Mouse (Mus musculus) heart, postnatal 4 days (tissue): Measurements from ENCODE around the gene Itih5. TPM values are rescaled to one million over a fixed set of nuclear protein-coding genes. Genes with fewer than 3 reads are reported as not detected.

ENCODE experiments used
- DNase-seq: peaks from one replicate; pipeline ENCODE4 v3.0.0; 2021
- total RNA-seq, 2 experiments: library from RNA; stranded (reverse); gene quantifications; 2 replicates each; pipeline ENCODE4 v1.2.3; 2021

The Itih5 gene
- total RNA-seq, 2 experiments from 2014 or later = 24.9 to 30.2 TPM

DNA sequence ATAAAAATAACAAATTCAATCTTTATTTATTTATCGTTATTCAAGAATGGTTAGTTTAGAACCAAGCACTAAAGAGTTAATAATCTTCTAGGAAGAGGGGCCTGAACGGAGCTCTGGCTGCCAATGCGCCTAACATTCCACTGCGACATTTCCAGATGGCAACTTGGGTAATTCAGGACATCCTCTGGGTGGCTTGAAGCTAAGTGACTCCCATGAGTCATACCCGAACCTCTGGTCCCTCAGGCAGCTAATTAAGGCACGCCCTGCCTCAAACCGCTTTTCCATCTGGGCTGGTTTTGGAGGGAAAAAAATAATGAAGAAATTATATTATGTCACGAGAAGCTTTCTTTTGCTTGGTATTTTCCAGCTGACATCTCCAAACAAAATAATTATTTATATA, 14.6 kb downstream of the Itih5 start:
- peak; percentile 24 for DNase-seq

DNA sequence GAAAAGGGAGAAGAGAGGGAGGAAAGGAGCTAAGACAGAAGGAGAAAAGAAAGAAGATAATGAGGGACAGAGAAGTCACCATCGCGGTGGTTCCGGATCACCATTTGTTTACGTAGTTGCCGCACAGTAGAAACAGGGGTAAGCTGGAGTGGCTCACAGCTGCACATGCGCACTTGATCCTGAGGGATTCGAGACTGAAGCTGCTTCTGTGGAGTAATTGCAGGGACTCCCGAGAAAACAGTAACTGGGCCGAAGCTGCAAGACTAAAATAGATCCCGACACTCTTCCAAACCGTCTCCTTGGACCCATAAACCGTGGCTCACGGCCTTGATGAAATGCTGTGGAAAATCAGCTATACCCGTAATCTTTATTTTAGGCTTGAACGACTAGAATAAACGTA, 16.6 kb downstream of the Itih5 start:
- no peak for DNase-seq

DNA sequence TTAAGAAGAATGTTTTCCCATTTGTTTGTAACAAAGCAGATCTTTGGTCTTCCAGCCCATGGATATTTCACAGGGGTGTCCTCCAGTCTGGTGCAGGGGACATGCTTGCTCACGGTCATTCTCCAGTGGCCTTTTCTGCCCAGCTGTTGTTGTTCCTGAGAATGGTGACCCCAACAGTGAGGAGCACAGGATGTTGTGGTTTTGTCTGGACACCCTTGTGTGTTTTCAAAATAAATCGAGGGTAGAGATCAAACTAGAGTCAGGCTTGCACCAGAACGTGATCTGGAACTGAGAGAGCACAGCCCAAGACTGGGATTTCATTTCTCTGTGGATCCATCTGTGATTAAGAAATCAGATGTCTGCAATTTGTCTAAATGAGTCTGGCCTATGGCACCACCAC, 40.2 kb downstream of the Itih5 start:
- DNase-seq = no peak

DNA sequence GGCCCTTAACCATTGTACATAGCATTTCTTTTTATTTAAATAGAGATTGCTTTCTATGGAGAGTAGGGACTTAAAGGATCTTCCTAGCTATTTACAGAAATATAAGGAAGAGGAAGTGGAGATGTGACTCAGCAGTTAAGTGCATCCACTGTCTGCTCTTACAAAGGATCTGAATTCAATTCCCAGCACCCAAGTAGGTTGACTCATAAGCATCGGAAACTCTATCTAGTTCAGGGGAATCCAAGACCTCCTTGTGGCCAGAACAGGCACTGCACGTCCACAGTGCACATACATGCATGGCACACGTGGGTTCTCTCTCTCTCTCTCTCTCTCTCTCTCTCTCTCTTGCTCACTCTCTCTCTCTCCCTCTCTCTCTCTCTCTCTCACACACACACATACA, 41.8 kb downstream of the Itih5 start:
- DNase-seq = no peak

DNA sequence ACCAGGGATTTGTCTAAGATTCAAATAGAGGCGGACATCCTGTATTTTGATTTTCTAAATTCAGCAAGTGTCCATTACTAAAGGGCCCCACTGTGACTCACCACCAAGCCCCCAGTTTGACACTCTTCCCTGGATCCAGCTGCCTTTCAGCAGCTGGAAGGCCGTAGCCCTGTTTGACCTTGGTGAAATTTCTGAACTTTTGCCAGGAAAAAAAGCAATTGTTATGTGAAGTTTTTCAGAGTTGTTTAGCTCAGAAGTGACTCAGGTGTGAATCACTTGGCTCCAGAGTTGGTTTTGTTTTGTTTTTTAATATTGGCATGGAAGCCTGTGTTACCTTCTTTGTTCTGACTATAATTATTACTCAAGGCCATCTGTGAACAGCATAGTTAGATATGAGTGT, 46.0 kb downstream of the Itih5 start:
- DNase-seq = no peak

DNA sequence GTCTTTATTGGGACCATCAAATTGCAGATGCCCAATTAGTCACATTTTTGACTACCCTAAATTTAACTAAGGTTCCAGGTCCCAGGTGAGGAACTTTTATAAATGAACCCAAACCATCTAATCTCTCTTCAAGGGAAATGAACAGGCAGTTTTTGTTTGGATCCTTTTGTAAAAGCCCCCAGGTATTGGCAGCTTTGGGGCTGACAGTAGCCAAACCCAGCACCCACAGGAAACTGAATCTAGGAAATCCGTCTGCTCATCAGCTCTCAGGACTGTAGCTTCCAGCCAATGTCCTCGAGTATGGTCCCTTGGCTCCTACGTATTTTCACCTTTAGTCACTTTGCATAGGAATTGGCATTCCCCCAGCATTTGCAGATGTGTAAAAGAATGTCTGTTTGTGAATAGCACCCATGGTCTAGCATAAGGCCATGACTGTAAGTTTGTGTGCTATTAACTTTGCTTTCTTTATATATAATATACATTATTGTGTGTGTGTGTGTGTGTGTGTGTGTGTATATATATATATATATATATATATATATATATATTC, 47.4 kb downstream of the Itih5 start:
- DNase-seq = no peak

DNA sequence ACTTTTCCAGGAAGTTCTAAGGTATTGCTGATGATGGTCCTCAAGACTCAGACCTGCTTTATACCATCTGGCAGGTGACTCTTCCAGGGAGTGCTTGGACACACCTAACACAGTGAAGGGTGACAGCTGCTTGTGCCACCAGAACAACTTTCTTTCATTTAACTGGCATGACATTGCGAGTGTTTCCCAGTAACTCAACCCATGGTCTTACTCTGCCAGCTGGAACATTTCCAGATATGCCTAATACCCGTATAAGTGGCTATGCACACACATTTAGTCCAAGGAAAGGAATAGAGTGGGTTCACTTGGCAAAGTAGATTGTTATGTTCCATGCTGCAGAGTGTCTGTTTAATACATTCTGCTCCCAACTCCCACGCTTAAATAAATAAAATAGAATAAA, 50.9 kb downstream of the Itih5 start:
- DNase-seq = no peak

DNA sequence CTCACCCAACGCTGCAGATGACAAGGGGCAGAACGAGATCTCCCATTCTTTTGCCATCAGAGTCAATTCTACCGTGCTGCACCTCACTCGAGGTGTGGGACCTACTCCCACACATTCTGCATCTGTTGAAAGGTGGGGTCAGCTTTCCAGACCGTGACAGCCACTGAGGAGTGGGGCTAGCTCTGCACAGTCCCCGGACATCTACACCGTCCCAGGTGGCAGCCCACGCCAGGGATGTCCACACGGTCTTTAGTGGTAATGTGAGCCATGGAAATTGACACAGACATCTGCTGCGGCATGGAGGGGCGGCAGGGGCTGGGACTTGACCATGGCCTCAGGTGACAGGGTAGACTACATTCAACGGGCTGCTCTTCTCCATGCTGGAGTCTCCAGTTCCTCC, 60.1 kb downstream of the Itih5 start:
- DNase-seq = no peak

DNA sequence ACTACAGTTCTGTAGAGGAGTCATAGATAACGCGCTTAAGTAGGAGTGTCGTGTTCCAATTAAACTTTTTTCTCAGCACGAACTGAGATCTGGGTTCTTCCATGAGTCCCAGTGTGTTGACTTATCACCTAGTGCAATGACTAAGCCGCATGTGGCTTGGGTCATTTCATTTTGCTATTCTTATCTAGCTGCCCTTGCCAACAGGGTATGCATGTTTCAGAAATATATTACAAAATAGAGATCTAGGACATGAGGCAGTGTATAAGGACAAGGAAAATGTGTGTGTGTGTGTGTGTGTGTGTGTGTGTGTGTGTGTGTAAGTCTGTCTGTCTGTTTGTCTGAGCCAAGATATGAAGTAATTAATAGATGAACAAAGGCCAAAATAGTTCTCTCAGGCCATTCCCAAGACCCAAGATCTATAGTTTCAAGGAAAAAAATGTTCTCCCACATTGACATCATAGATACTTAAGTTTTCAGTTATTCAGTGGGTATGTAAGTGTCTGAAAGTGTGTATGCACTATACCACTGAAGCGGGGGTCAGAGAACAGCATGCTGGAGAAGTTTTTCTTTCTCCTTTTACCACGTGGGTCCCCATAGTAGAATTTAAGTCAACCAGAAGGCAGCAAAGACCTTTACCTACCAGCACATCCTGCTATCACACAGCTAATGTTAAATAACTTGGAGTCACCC, 62.6 kb downstream of the Itih5 start:
- no peak for DNase-seq

DNA sequence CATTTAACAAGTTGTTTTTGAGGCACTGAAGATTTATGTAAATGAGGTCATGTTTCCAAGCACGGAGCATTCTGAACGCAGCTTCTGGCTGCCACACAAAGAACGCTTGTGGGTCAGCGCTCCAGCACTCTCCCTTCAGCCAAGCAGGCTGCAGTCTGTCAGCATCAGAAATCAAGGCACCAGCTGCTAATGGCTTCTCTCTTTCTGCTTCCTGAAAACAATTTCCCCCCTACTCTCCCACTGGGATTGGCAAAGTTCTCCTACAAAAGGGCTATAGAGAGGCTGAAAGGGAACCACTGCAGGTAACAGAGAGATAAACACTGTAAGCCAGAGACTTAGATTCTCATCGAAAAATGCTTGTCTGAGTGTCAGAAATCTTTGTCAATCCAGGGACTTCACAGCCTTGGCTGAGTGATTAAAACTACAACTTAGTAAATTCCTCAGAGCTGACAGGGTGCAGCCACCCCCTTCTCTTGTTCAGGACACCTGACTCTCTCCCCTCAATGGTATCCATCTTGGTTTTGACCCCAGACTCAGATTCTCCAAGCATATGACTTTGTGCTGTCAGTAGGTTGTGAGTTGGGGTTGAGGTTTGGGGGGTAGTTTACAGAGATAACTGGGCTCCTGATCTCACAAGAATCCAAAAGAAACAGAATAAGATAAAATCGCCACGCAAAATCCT, 63.3 kb downstream of the Itih5 start:
- DNase-seq = peak; percentile 47

DNA sequence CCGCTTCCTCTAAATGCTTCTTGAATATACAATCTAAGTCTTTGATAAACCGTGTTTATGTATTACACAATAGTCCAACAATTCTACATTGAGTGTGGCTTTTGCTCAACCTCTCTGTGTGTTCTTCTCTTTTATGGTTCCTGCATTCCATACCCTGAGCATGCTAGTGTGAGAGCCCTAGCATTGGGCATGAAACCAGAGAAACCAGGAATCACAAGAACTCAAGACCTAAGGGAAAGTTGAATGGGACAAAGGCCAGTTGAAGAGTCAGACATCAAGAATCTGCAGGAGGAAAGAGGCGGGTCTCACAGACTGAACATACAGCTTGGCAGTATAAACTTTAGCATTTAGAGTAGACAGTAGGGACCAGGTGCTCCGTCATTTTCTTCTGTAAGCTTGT, 68.5 kb downstream of the Itih5 start:
- no peak for DNase-seq

DNA sequence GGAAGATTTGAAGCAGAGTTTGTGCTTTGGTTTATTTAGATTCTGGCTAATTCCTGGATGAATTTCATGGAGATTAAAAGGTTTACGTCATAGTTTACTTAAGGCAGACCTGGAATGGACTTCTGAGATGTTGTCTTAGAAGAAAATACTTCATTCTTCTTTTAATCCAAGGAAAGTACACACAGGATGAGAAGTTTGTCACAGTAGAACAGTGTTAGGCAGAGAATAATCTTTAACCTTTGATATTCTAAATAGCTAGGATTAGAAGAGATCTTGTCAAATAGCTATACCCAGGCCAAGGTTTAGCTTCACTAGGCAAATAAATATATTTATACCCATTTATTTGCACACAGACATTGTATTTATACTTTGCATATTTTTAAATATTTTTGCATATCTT, 73.5 kb downstream of the Itih5 start:
- DNase-seq = no peak

DNA sequence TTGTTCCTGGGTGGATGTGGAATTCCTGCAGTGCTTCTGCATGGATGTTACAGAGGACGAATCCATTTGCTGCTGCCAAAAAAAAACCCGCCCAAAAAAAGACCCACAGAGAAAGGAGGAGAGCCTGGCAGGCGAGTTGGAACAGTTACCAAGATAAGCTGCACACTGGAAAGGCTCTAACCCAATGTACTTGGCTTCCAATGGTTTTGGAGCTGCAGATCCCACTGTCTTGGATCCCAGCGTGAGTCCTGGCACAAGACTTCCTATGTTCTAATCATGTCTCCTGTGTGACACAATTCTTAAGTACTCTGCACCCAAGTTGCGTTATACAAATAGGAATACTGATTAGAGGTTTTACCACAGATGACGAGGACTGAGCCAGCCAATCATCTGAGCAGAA, 78.6 kb downstream of the Itih5 start:
- peak; percentile 26 for DNase-seq

DNA sequence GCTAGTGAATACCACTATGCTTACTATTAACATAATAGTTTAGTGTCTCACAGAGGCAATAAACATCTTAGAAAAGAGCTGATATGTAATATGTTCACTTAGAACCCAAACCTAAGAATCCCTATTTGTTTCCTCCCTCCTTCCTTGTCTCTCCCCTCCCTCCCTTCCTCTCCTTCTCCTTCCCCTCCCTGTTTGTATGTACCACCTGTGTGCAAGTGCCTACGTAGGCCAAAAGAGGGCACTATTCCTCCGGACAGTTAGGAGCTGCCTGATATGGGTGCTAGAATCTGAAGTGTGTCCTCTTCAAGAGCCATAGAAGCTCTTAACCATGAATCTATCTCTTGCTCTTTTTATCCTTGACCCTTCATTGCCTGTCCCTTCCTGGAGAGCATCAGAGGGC, 83.2 kb downstream of the Itih5 start:
- DNase-seq = no peak

DNA sequence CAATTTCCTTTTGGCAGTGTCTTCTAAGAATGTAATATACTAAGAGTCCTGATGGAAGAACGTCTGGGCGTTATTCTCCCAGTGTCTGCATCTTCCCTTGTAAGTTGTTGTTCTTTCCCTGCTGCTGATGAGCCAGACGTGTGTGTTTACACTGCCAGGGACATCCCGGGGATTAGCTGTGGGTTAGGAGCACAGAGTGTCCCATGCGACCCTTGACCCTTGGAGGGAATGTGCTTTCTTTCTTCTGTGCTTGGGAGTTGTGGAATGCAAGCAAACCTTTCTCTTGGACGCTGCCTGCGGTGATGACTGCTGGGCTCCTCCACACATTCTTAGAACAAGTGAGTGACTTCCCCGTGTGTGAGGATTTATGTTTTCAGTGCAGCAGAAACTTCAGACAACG, 89.6 kb downstream of the Itih5 start:
- DNase-seq = no peak

DNA sequence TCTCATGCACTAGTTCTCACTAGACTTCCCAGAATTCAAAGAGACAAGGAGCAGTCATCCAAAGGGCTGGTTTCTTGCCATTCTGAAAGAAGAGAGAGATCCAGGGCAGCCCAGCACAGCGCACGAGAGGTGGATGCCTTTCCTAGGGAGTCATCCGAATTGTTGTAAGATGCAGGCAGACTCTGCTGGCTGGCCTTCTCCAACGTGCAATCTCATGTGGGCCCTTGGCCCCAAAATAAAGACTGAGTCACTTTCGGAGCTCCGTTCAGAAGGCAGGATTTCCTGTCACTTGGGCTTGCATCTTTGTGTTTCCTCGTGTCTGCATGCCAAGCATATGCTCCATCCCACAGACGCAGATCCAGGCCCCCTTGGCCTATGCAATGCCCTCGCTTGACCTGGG, 97.1 kb downstream of the Itih5 start:
- DNase-seq = peak; percentile 42

DNA sequence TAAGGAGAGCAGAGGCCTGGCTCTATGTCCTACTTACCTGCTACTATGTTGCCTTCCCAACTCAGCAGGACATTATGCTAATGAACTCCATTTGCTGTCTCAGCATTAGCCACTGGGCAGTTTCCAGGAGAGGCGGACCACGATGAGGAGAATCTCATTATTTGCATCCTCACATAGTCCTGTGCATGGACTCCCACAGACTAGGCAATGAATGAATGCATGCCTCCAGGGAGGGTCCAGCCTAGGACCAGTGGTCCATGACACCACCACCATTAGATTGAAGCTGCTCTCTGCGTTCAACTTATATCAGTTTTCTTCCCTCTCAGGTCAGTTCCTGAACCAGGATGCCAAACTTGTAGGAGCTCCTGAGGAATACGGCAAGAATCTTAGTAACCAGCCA, 97.6 kb downstream of the Itih5 start:
- DNase-seq = no peak

DNA sequence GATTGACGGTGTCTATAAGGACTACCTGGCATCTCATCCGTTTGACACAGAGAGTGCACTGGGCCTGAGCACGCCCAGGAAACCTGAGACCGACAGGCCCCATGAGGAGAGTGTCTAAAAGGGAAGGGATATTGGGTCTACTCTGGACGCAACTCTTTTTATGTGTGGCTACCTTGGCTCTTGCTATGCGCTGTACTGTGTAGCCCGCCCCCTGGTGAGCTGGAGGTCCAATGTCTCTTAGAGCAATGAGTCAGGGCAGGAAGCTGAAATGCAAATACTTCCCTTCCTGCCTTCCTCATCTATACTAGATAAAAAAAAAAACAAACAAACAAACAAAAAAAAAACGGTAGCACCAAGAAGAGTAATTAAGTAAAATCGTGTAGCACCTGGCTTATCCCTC, 98.1 kb downstream of the Itih5 start:
- no peak for DNase-seq

DNA sequence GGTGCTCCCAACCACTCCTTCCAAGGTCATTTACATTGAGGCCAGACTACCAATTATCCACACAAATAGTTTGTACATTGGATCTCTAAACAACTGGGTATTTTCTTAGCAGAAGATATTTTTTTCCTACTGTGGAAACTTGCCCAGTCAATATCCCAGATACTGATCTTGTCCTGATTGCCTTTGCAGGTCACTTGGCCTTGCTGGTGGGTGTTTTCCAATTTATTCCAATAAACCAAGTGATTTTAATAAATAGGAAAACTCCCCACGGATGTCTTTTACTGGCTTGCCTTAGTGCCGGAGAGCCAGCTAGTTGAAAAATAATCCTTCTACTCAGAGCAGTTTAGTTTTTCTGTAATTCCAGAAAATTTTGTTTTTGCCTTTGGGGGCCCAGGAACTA, 98.6 kb downstream of the Itih5 start:
- no peak for DNase-seq

DNA sequence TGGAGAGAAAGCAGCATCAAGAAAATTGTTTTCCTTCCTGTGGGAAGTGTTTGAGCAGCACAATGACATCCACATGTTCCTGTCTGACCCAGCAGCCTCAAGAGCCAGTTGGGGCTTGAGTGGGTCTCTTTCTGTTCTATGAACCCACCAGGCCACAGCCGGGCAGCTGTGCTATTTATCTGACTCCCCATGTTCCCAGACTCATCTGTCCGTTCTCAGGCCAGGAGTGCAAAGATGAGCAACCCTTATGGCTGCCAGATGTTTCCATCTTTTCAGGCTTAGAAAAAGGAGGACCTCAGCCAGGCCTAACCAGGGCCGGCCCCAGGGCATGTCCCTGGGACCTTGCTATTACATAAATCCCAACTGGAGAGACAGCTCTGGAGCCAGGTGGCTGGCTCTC, 100.0 kb downstream of the Itih5 start:
- DNase-seq = no peak

DNA sequence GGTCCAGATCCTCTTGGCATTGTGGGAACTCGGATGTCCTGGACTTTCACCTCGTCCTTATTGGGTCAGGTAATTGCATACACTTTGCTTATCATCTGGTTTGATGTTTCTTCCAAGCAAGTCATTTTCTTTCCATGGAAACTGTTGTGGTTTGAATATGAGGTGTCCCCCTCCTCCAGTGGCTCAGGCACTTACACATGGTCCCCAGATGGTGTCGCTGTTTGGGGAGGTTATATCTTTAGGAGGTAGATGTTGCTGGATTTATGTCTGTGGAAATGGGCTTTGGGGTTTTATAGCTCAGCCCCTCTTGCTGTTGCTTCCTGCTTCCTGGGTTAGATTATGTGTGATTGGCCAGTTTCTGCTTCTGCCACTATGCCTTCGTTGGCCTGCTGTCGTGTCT, 103.6 kb downstream of the Itih5 start:
- DNase-seq = no peak

DNA sequence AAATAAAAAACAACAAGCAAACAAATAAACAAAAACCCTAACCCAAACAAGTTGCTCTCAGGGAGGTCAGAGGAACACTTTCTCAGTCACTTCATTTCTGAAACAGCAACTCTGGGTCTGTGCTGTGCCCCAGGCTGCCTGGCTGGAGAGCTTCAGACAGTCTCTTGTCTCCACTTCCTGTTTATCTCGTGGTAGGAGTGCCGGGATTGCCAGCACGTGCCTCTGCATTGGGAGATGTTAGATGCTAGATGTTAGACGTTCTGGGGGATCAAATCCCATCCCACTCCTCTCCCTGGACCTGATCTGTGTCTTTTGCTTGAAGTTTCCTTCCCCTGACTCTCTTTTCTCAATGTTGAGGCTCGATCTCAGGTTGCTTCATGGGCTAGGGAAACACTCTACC, 104.9 kb downstream of the Itih5 start:
- DNase-seq = no peak

DNA sequence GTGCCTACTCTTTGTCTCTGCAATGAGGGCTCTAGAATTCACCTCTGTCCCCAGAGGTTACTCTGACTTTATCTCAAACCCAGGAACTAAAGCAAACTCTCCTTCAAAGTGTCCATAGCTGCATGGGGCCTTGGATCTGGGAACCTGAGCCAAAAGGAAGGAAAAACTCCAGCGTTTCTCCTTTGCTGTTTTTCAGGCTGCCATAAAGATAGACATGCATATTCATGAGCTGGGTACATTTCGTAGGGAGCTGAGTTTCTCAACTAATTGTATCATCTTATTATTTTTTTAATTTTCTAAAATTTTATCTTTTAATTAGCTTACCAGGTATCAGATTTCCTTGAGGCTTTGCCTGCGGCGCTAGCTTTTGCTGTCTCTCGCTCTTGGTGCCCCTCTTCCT, 106.7 kb downstream of the Itih5 start:
- no peak for DNase-seq

DNA sequence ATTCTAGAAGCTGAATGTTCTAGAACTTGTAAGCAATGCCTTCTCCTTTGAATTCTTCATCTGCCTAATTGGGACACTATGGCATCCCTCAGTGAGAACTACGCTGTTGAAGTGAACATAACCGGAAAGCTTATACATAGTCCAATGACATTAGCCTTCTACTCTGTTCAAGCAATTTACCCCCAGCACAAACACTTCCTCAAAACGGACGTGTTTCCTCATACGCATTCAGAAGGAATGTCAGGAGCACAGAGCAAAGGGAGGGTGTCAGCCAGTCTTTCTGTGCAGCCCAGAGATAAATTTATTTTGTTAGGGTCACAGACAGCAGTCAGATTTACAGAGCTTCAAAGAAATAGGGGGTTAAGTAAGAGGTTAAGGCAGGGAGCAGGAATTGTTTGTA, 108.0 kb downstream of the Itih5 start:
- no peak for DNase-seq
